In genomic region chr7:126288571-126289091, GRCm38 (mm10) we compare ENCODE assay signal across 11 mouse cellular contexts. TPM values are rescaled to one million over a fixed set of nuclear protein-coding genes. Genes with fewer than 3 reads are reported as not detected.
A peak's percentile ranks its signal among the peaks of the same experiment; 100 is the strongest.
DNase-seq lines count a peak whose midpoint lies in the region; ATAC-seq and TF ChIP-seq lines count a peak whose summit lies in the region.
"Had no signal": no experiment of that assay in that cellular context is flagged by ENCODE, and none has a peak within 500 bp of the region (broad histone marks: within the 10 kb centered on the region; RNA-seq: fewer than 3 reads in every experiment).

No protein-coding gene starts in this region.

- H3K27ac ChIP-seq in lung, postnatal 0 days (ENCODE audit: low read length), result no peak overlapping the region
- H3K27ac ChIP-seq in bone marrow, adult 2 months (ENCODE audit: control insufficient read depth, insufficient read depth, low read depth, low read length, poor library complexity), result peak overlapping the region; percentile 84
- H3K27ac ChIP-seq in neural tube, embryonic 13.5 days (replicated peaks), result peak overlapping the region; percentile 15; the same call in 1 of the 2 replicates
- H3K27ac ChIP-seq: liver, embryonic 12.5 days had no signal

- peak; percentile 31 for DNase-seq in lung, postnatal 36 days
- no peak for DNase-seq in lung, postnatal 0 days (ENCODE audit: low spot score)
- DNase-seq in adrenal gland, adult 2 months, result no peak
- no peak for DNase-seq in embryo, embryonic 10 days (ENCODE audit: low spot score)
- DNase-seq: heart, postnatal 4 days; kidney, postnatal 14 days; thymus, postnatal 14 days had no signal

- no peak for ATAC-seq in lung, postnatal 0 days
- peak; percentile 54 for ATAC-seq in granulocyte monocyte progenitor cell, adult 5-6 weeks (replicated peaks; ENCODE audit: poor library complexity, severe bottlenecking)
- no peak for ATAC-seq in neural tube, embryonic 13.5 days (ENCODE audit: low read depth)
- ATAC-seq: liver, embryonic 12.5 days had no signal

- TF ChIP-seq CTCF in lung, postnatal 0 days (IDR thresholded peaks at IDR 0.05), result no peak
- no peak for TF ChIP-seq CTCF in bone marrow, adult 2 months (IDR thresholded peaks at IDR 0.05; ENCODE audit: control insufficient read depth, insufficient read depth, low read length)

- TF ChIP-seq POLR2A in bone marrow, adult 2 months (IDR thresholded peaks at IDR 0.05; ENCODE audit: borderline replicate concordance, control insufficient read depth, low read depth, low read length), result no peak

- H3K4me2 ChIP-seq in lung, postnatal 0 days (replicated peaks; ENCODE audit: low read depth, low read length), result no peak overlapping the region
- H3K4me2 ChIP-seq in neural tube, embryonic 13.5 days, result no peak overlapping the region
- H3K4me2 ChIP-seq: liver, embryonic 12.5 days had no signal

- 0 out of 2 replicates have a peak, but pooled peaks cover 9% of the 10 kb centered on the region for H3K36me3 ChIP-seq in lung, postnatal 0 days (ENCODE audit: insufficient read depth, low read length)
- H3K36me3 ChIP-seq in neural tube, embryonic 13.5 days, result peaks cover 74% of the 10 kb centered on the region

- TF ChIP-seq EP300 in lung, postnatal 0 days (IDR thresholded peaks at IDR 0.05), result no peak

- no peaks in the 10 kb centered on the region for H3K27me3 ChIP-seq in lung, postnatal 0 days (replicated peaks; ENCODE audit: insufficient read depth, low read length)
- H3K27me3 ChIP-seq in neural tube, embryonic 13.5 days, result no peaks in the 10 kb centered on the region

- no peaks in the 10 kb centered on the region for H3K9me3 ChIP-seq in lung, postnatal 0 days (ENCODE audit: low read length)
- H3K9me3 ChIP-seq in neural tube, embryonic 13.5 days, result no peaks in the 10 kb centered on the region
- H3K9me3 ChIP-seq: liver, embryonic 12.5 days had no signal

- H3K4me1 ChIP-seq in lung, postnatal 0 days (ENCODE audit: insufficient read depth, low read depth, low read length), result peaks cover 6% of the 10 kb centered on the region; the same call in 1 of the 2 replicates
- H3K4me1 ChIP-seq in bone marrow, adult 2 months (ENCODE audit: control insufficient read depth, insufficient read depth, low read length), result peaks cover 33% of the 10 kb centered on the region
- H3K4me1 ChIP-seq in neural tube, embryonic 13.5 days (replicated peaks), result peaks cover 78% of the 10 kb centered on the region

- WGBS in lung, postnatal 0 days, result 79% methylated on average over 13 of the region's 13 CpGs
- 66% methylated on average over 13 of the region's 13 CpGs for WGBS in bone marrow, adult 2 months
- 70% methylated on average over 13 of the region's 13 CpGs for WGBS in neural tube, embryonic 13.5 days

- H3K4me3 ChIP-seq in lung, postnatal 0 days (ENCODE audit: low read depth, low read length), result no peak overlapping the region
- no peak overlapping the region for H3K4me3 ChIP-seq in bone marrow, adult 2 months (replicated peaks; ENCODE audit: control insufficient read depth, low read depth, low read length)
- no peak overlapping the region for H3K4me3 ChIP-seq in neural tube, embryonic 13.5 days
- H3K4me3 ChIP-seq: liver, embryonic 12.5 days had no signal

- no peak overlapping the region for H3K9ac ChIP-seq in lung, postnatal 0 days (replicated peaks; ENCODE audit: low read depth)
- 0 out of 2 replicates have a peak overlapping the region, but pooled peaks have one; percentile 23 for H3K9ac ChIP-seq in neural tube, embryonic 13.5 days
- H3K9ac ChIP-seq: liver, embryonic 12.5 days had no signal

RNA-seq across cellular contexts. Expression of gene Sbk1, which starts 16.2 kb away (rescaled TPM):
- 5.5 and 5.7 TPM in 2 replicates for polyA plus RNA-seq in lung, postnatal 0 days (2015; fragmentation: Nextera tagmentation; extraction: Ambion mirVana)
- polyA plus RNA-seq in bone marrow, adult 2 months (2011; ENCODE audit: insufficient read depth, insufficient read length, low replicate concordance, missing spikeins), result 8.9 and 21.0 TPM in 2 replicates
- total RNA-seq in granulocyte monocyte progenitor cell, adult 5-6 weeks (2014; fragmentation: Nextera tagmentation), result 1.2 and 1.3 TPM in 2 replicates
- total RNA-seq in granulocyte monocyte progenitor cell, adult 5-6 weeks (2017), result 0.69 and 1.2 TPM in 2 replicates
- polyA plus RNA-seq in neural tube, embryonic 13.5 days (2015; fragmentation: Nextera tagmentation; extraction: Ambion mirVana), result 238 and 247 TPM in 2 replicates
- 10 to 100 TPM; 32.4 to 91.1 TPM for total RNA-seq in adrenal gland, adult 2 months (2021)
- polyA plus RNA-seq in adrenal gland, adult 2 months (2012; rRNA removed), result 112 and 178 TPM in 2 replicates
